Mouse (Mus musculus) kidney, adult 2 months (tissue): ENCODE measurements around the gene Psme1. TPM values are rescaled to one million over a fixed set of nuclear protein-coding genes. Genes with fewer than 3 reads are reported as not detected.

Experiments
- DNase-seq: peaks from one replicate; pipeline ENCODE4 v3.0.0; 2021
- H3K27ac ChIP-seq: fragments of 200-500 bp; 2 replicates; pipeline ENCODE4 v1.5.1; 2012; ENCODE audit warnings: low read depth, low read length, control low read depth, inconsistent platforms; ENCODE audit not compliant: insufficient read depth
- H3K27me3 ChIP-seq: fragments of 200-500 bp; replicated peaks from 2 replicates; pipeline ENCODE4 v1.6.1; 2012; ENCODE audit warnings: mild to moderate bottlenecking, moderate library complexity, low read length, inconsistent platforms; ENCODE audit not compliant: control insufficient read depth, insufficient read depth
- H3K36me3 ChIP-seq: fragments of 200-500 bp; 2 replicates; pipeline ENCODE4 v1.6.1; 2012; ENCODE audit warnings: mild to moderate bottlenecking, moderate library complexity, low read length, inconsistent platforms; ENCODE audit not compliant: control insufficient read depth, insufficient read depth
- H3K4me1 ChIP-seq: fragments of 200-500 bp; 2 replicates; pipeline ENCODE4 v1.6.1; 2011; ENCODE audit warnings: low read length; ENCODE audit not compliant: control insufficient read depth, insufficient read depth
- H3K4me3 ChIP-seq: fragments of 200-500 bp; 2 replicates; pipeline ENCODE4 v1.5.1; 2011; ENCODE audit warnings: mild to moderate bottlenecking, low read depth, low read length, control low read depth; ENCODE audit not compliant: insufficient read depth
- CTCF ChIP-seq: fragments of 200-500 bp; conservative IDR thresholded peaks from 2 replicates; pipeline ENCODE4 v1.5.1; 2011; ENCODE audit warnings: low read depth, mild to moderate bottlenecking, control low read depth, low read length, moderate library complexity, mixed read lengths; ENCODE audit not compliant: insufficient read depth, insufficient read length
- POLR2A ChIP-seq: fragments of 200-500 bp; IDR thresholded peaks from one replicate; pipeline ENCODE4 v1.6.1; 2011; ENCODE audit warnings: low read depth, low read length, control low read depth
- WGBS: fragments of 180-500 bp; shearing (Covaris S2); methylation state at CpG from one replicate; pipeline ENCODE4 v1.1.7; 2018; 5-methylcytosine and 5-hydroxymethylcytosine counted together
- polyA plus RNA-seq: library from polyadenylated mRNA; depleted of rRNA; stranded (reverse); fragments of >200 nt; gene quantifications from 2 replicates; pipeline ENCODE4 v1.2.3, GENCODE M21; 2012; rRNA removed

Gene Psme1
- polyA plus RNA-seq, 1 experiment = 77.5 TPM

DNA sequence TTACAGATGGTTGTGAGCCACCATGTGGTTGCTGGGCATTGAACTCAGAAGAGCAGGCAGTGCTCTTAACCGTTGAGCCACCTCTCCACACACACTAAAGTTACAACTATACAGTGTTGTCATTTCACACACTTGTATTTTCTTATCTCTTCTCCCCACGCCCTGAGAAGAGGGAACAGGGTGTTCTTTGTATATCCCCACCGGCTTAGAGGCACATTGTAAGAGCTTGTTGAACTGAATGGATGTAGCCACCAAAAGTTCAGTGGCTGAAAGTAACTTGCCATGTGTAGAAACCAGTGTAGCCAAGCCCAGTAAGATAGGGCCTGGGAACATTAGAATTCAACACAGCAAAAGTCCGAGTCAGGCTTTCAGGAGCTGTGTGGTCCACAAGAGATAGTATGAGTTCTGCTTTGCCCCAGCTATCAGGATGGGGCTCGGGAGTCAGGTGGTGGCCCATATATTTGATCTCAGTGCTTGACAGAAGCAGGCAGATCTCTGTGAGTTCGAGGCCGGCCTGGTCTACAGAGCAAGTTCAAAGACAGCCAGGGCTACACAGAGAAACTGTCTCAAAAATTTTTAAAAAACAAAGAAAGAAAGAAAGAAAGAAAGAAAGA is 36.7 kb downstream of the Psme1 start:
- WGBS = 92% methylated on average over 7 of the region's 7 CpGs
- TF ChIP-seq CTCF (no peak), POLR2A (no peak)

DNA sequence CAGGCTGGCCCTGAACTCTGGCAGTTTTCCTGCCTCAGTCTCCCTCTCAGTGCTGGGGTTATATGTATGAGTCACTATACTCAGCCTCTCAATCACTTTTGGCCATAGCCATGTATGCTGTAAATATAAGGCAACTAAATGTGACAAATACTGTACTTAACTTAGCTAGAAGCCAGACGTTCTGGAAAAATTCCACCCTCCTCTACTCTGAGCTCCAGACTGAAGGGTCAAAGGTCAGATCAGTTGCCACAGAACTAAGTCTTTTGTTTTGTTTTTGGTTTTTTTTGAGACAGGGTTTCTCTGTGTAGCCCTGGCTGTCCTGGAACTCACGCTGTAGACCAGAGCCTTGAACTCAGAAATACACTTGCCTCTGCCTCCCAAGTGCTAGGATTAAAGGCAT is 38.0 kb downstream of the Psme1 start:
- no peak overlapping the region for H3K4me3 ChIP-seq
- peaks cover 11% of the 10 kb centered on the region; the same call in 1 of the 2 replicates for H3K4me1 ChIP-seq
- no peak overlapping the region for H3K27ac ChIP-seq
- WGBS = 49% methylated on average over 2 of the region's 2 CpGs
- peak; percentile 26 for DNase-seq
- no peaks in the 10 kb centered on the region for H3K36me3 ChIP-seq
- no peak for TF ChIP-seq POLR2A
- TF ChIP-seq CTCF = no peak
- H3K27me3 ChIP-seq = no peaks in the 10 kb centered on the region

More for the DNA sequence above, 36.7 kb downstream of the Psme1 start:
- peaks cover 11% of the 10 kb centered on the region; the same call in 1 of the 2 replicates for H3K4me1 ChIP-seq
- no peaks in the 10 kb centered on the region for H3K36me3 ChIP-seq
- H3K27me3 ChIP-seq = no peaks in the 10 kb centered on the region
- H3K4me3 ChIP-seq = no peak overlapping the region
- no peak for DNase-seq
- no peak overlapping the region for H3K27ac ChIP-seq

DNA sequence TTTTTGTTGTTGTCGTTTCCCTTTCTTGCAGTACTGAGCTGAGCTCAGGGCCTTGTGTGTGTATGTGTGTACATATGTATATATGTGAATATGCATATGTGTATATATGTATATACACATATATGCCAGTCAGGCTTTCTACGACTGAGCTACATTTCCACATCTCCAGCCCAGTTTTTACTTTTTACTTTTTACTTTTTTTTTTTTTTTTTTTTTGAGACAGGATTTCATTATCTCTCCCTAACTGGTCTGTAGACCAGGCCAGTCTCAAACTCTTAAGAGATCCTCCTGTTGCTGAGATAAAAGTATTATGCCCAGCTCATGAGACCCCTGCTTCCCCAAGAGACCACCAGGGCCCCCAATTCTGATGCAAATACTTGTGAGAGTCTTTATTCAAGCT is 38.9 kb downstream of the Psme1 start:
- H3K36me3 ChIP-seq = no peaks in the 10 kb centered on the region
- no peak for TF ChIP-seq CTCF
- no peak for TF ChIP-seq POLR2A
- no peak overlapping the region for H3K4me3 ChIP-seq
- peaks cover 11% of the 10 kb centered on the region; the same call in 1 of the 2 replicates for H3K4me1 ChIP-seq
- no peaks in the 10 kb centered on the region for H3K27me3 ChIP-seq
- no peak overlapping the region for H3K27ac ChIP-seq
- WGBS = 74% methylated on average over 2 of the region's 2 CpGs
- no peak for DNase-seq

DNA sequence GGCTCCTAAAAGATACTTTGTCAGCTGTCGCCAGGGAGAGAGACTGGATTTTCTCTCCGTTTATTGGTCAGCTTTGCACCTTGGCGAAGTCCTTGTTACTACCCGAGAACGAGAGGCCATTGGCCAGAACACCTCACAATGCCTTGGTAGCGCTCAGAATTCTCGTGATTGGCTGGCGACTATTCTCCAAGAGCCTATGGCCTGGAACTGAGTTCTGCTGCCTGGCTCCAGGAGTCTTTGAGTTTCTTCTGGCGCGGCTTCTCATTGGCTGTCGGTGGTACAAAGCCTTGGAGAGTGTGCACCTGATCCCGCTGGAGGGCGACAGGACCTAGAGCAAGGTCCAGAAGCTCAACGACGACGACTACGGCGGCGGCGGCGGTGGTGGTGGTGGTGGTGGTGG is 39.9 kb downstream of the Psme1 start, which contains the start of gene Rec8:
Gene Rec8, plus strand, starts transcription at position 216 of the 400 bp plus-strand sequence.
- no peaks in the 10 kb centered on the region for H3K36me3 ChIP-seq
- H3K4me1 ChIP-seq = peaks cover 8% of the 10 kb centered on the region; the same call in 1 of the 2 replicates
- WGBS = 26% methylated on average over 21 of the region's 21 CpGs
- peak within 1 kb of the TSS; percentile 19; the same call in 1 of the 2 replicates for H3K27ac ChIP-seq
- H3K27me3 ChIP-seq = no peaks in the 10 kb centered on the region
- H3K4me3 ChIP-seq = peak within 1 kb of the TSS; percentile 34; the same call in 1 of the 2 replicates
- TF ChIP-seq CTCF = no peak; the same call in 1 of the 2 replicates
- no peak for TF ChIP-seq POLR2A
- peak; percentile 69 for DNase-seq

- DNase-seq = no peak
- 39% methylated on average over 22 of the region's 22 CpGs for WGBS
- H3K4me1 ChIP-seq = peaks cover 1% of the 10 kb centered on the region; the same call in 1 of the 2 replicates
- H3K4me3 ChIP-seq = peak overlapping the region; percentile 34; the same call in 1 of the 2 replicates
- TF ChIP-seq CTCF = no peak
- TF ChIP-seq POLR2A = no peak
- no peaks in the 10 kb centered on the region for H3K27me3 ChIP-seq
- 0 out of 2 replicates have a peak overlapping the region, but pooled peaks have one; percentile 16 for H3K27ac ChIP-seq
- H3K36me3 ChIP-seq = no peaks in the 10 kb centered on the region
Measured at GRCm38 (mm10) chr14:55618486-55619195, 40.7 kb downstream of the Psme1 start.

DNA sequence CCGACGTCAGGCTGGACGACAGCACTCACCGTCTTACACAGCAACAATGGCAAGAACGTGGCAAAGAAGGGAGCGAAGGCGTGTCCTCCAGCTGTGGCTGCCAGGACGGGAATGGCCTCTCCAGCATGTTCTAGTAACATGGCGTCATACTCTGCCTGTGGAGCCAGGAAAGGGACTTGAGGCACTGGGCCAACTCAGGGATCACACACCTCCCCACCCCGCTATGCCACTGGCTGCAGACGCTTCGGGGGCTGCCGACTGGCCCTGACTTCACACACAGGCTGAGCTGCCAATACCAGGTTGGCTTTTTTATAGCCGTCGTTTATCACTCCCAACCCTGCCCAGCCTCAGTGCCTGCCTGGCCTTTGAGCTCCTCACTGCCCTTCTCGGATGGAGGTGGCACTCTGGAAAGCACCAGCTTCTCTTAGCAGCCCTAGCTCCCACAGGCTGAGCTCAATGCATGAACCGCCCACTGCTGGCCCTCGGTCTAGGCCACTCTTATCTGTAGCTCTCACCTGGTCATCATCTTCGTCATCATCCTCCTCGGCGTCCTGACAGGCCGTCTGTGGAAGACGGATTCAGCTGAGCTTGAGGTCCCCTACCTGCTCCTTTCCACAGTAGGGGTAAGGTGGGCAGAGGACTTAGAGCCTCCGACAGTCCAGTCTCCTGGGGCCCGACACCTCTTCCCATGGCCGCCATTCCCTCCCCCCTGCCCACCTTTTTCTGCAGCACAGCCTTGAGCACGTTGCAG is 50.3 kb downstream of the Psme1 start:
- 83% methylated on average over 27 of the region's 27 CpGs for WGBS
- H3K4me1 ChIP-seq = no peaks in the 10 kb centered on the region
- H3K27me3 ChIP-seq = no peaks in the 10 kb centered on the region
- no peak for DNase-seq
- no peak overlapping the region for H3K27ac ChIP-seq
- no peak for TF ChIP-seq POLR2A
- no peak for TF ChIP-seq CTCF
- H3K36me3 ChIP-seq = no peaks in the 10 kb centered on the region
- H3K4me3 ChIP-seq = no peak overlapping the region

DNA sequence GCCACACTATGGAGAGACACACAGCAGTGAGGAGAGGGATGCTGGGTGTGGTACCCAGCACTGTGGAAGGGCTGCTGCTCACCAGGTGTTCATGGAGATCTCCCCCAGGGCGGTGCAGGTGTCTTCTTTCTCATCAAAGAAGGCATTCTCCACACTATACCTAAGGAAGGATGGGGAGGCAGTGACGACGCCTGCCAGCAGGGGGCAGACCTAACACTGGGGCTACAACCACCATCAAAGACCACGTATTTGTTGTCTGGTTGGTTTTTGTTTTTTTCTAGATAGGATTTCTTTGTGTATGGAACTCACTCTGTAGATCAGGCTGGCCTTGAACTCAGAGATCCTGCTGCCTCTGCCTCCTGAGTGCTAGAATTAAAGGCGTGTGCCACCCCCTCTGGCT is 51.4 kb downstream of the Psme1 start:
- 43% methylated on average over 5 of the region's 5 CpGs for WGBS
- Histone ChIP-seq H3K4me1 (no peaks in the 10 kb centered on the region), H3K36me3 (no peaks in the 10 kb centered on the region), H3K27me3 (no peaks in the 10 kb centered on the region), H3K4me3 (no peak overlapping the region), H3K27ac (no peak overlapping the region)
- DNase-seq = peak; percentile 59
- no peak for TF ChIP-seq POLR2A
- peak; percentile 85 for TF ChIP-seq CTCF

Other genes with a start within 250 kb of the Psme1 start
- gene Dhrs4, start 99.4 kb upstream of the Psme1 start, polyA plus RNA-seq = 141 and 173 TPM in 2 replicates
- gene Carmil3, start 87.5 kb upstream of the Psme1 start, polyA plus RNA-seq = 3.5 and 3.8 TPM in 2 replicates
- 0.11 and 0.22 TPM in 2 replicates for gene Cpne6, start 67.7 kb upstream of the Psme1 start, polyA plus RNA-seq
- gene Nrl, start 53.1 kb upstream of the Psme1 start, polyA plus RNA-seq = not detected in 2 replicates
- 22.9 and 27.4 TPM in 2 replicates for gene Pck2, start 37.9 kb upstream of the Psme1 start, polyA plus RNA-seq
- gene Dcaf11, start 18.1 kb upstream of the Psme1 start, polyA plus RNA-seq = 223 and 243 TPM in 2 replicates
- gene A730061H03Rik, start 17.7 kb upstream of the Psme1 start, polyA plus RNA-seq = 0.75 and 1.4 TPM in 2 replicates
- 115 and 116 TPM in 2 replicates for gene Fitm1, start 2.5 kb upstream of the Psme1 start, polyA plus RNA-seq
- 21.9 and 24.9 TPM in 2 replicates for gene Emc9, start 7.2 kb downstream of the Psme1 start, polyA plus RNA-seq
- 53.1 and 60.2 TPM in 2 replicates for gene Psme2, start 13.0 kb downstream of the Psme1 start, polyA plus RNA-seq
- 27.0 and 27.6 TPM in 2 replicates for gene Rnf31, start 13.6 kb downstream of the Psme1 start, polyA plus RNA-seq
- 36.9 and 39.9 TPM in 2 replicates for gene Irf9, start 25.4 kb downstream of the Psme1 start, polyA plus RNA-seq
- 11.4 and 13.3 TPM in 2 replicates for gene Rec8, start 39.9 kb downstream of the Psme1 start, polyA plus RNA-seq
- 69.7 and 84.9 TPM in 2 replicates for gene Ipo4, start 57.8 kb downstream of the Psme1 start, polyA plus RNA-seq
- 3.2 and 4.0 TPM in 2 replicates for gene Gm49378, start 59.8 kb downstream of the Psme1 start, polyA plus RNA-seq
- 109 and 110 TPM in 2 replicates for gene Tm9sf1, start 65.7 kb downstream of the Psme1 start, polyA plus RNA-seq
- 0.67 and 0.79 TPM in 2 replicates for gene Tssk4, start 72.1 kb downstream of the Psme1 start, polyA plus RNA-seq
- 22.4 and 27.2 TPM in 2 replicates for gene Mdp1, start 82.4 kb downstream of the Psme1 start, polyA plus RNA-seq
- gene Gmpr2, start 93.8 kb downstream of the Psme1 start, polyA plus RNA-seq = 18.7 and 21.7 TPM in 2 replicates
- 321 and 438 TPM in 2 replicates for gene Nedd8, start 94.0 kb downstream of the Psme1 start, polyA plus RNA-seq
- gene Tinf2, start 103.7 kb downstream of the Psme1 start, polyA plus RNA-seq = 9.9 and 10.2 TPM in 2 replicates
- 29.6 and 30.1 TPM in 2 replicates for gene Tgm1, start 135.8 kb downstream of the Psme1 start, polyA plus RNA-seq
- 70.0 and 86.9 TPM in 2 replicates for gene Rabggta, start 144.1 kb downstream of the Psme1 start, polyA plus RNA-seq
- gene Dhrs1, start 167.6 kb downstream of the Psme1 start, polyA plus RNA-seq = 223 and 228 TPM in 2 replicates
- gene Nop9, start 167.6 kb downstream of the Psme1 start, polyA plus RNA-seq = 12.9 and 16.1 TPM in 2 replicates
- 485 and 513 TPM in 2 replicates for gene Cideb, start 180.3 kb downstream of the Psme1 start, polyA plus RNA-seq
- 0.56 and 0.76 TPM in 2 replicates for gene Ltb4r2, start 183.3 kb downstream of the Psme1 start, polyA plus RNA-seq
- 0.75 and 1.1 TPM in 2 replicates for gene Ltb4r1, start 187.8 kb downstream of the Psme1 start, polyA plus RNA-seq
- 16.8 and 16.9 TPM in 2 replicates for gene Adcy4, start 206.0 kb downstream of the Psme1 start, polyA plus RNA-seq
- gene Ripk3, start 210.7 kb downstream of the Psme1 start, polyA plus RNA-seq = 3.5 and 4.7 TPM in 2 replicates
- 4.3 and 5.0 TPM in 2 replicates for gene Nfatc4, start 245.0 kb downstream of the Psme1 start, polyA plus RNA-seq